Mouse (Mus musculus) forebrain, embryonic 16.5 days (tissue): ENCODE data around the gene Card9. TPM values are rescaled to one million over a fixed set of nuclear protein-coding genes. Genes with fewer than 3 reads are reported as not detected.

Experiments used
- ATAC-seq: fragments of 200-750 bp; cut with Nextera tagmentation; 2 replicates; pipeline ENCODE4 v1.8.0; 2017; ENCODE audit warnings: mild to moderate bottlenecking, moderate library complexity
- H3K27ac ChIP-seq: fragments of 300-500 bp; sonication (generic); 2 replicates; pipeline ENCODE4 v1.5.1; 2014; ENCODE audit warnings: low read length, control low read depth
- H3K27me3 ChIP-seq: fragments of 300-500 bp; sonication (generic); replicated peaks from 2 replicates; pipeline ENCODE4 v1.6.1; 2014; ENCODE audit warnings: low read length; ENCODE audit not compliant: control insufficient read depth, insufficient read depth
- H3K36me3 ChIP-seq: fragments of 300-500 bp; sonication (generic); 2 replicates; pipeline ENCODE4 v1.6.1; 2014; ENCODE audit not compliant: control insufficient read depth, insufficient read depth
- H3K4me1 ChIP-seq: fragments of 300-500 bp; sonication (generic); replicated peaks from 2 replicates; pipeline ENCODE4 v1.6.1; 2014; ENCODE audit warnings: low read length; ENCODE audit not compliant: control insufficient read depth, insufficient read depth
- H3K4me2 ChIP-seq: fragments of 300-500 bp; sonication (generic); 2 replicates; pipeline ENCODE4 v1.6.1; 2014; ENCODE audit warnings: mild to moderate bottlenecking, low read length, control low read depth
- H3K4me3 ChIP-seq: fragments of 300-500 bp; sonication (generic); replicated peaks from 2 replicates; pipeline ENCODE4 v1.5.1; 2014; ENCODE audit warnings: mild to moderate bottlenecking, low read length, control low read depth
- H3K9ac ChIP-seq: fragments of 300-500 bp; sonication (generic); replicated peaks from 2 replicates; pipeline ENCODE4 v1.6.1; 2014; ENCODE audit warnings: low read depth, low read length, control low read depth
- H3K9me3 ChIP-seq: fragments of 300-500 bp; sonication (generic); 2 replicates; pipeline ENCODE4 v1.6.1; 2016; ENCODE audit warnings: low read length; ENCODE audit not compliant: control insufficient read depth
- WGBS: fragments of 180-500 bp; shearing (Covaris S2); extraction: QIAGEN DNeasy Blood & Tissue Kit; methylation state at CpG from one replicate; pipeline ENCODE4 v1.1.7; 2014; 5-methylcytosine and 5-hydroxymethylcytosine counted together
- polyA plus RNA-seq: library from polyadenylated mRNA; unstranded; fragments of >200 nt; fragmentation: Nextera tagmentation; extraction: Ambion mirVana; gene quantifications from 2 replicates; pipeline ENCODE4 v1.2.1, GENCODE M21; 2015

Card9 gene
- polyA plus RNA-seq, 1 experiment from 2014 or later: 2.2 TPM

DNA sequence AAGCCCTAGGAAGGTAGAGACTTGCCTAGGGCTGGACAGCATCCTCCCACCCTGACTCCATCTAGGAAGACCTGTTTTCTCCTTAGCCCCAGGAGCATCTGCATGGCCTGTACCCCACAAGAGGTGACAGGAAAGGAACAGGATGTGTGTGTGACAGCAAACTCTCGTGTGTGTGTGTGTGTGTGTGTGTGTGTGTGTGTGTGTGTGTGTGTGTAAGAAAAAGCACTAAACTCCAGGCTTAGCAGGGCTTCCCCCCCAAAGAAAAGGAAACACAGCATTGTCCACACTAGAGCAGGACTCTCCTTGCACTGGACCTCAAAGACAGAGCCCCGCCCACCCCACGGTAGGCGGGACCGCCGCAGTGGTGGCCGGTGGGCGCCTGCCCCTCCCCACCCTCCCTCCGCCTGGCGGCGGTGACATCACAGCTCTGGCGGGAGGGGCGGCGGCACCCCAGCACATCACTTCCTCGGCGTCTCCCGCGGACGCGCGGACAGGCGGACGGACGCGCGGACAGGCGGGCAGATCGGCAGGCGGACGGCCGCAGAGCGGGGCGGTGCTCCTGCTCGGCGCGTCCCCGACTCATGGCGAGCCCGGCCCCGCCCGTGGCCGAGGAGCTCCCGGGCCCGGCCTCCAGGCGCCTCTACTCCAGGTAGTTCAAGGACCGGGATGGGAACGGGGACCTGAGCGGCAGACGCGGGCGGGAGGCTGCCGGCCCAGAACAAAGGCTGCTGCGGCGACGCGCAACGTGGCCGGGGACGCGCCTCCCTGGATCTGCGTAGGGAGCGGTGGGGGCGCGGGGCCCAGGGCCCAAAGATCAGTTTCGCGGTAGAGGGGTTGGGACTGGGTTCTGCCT, 45.4 kb downstream of the Card9 start, which contains the start of gene Gpsm1:
Gene Gpsm1, plus strand, starts transcription at position 444 of the 853 bp plus-strand sequence.
- H3K27ac ChIP-seq: peak within 1 kb of the TSS; percentile 97
- no peaks in the 10 kb centered on the region for H3K27me3 ChIP-seq
- peak; percentile 77 for ATAC-seq
- H3K9ac ChIP-seq: peak within 1 kb of the TSS; percentile 99
- peak within 1 kb of the TSS; percentile 86 for H3K4me3 ChIP-seq
- H3K36me3 ChIP-seq: no peaks in the 10 kb centered on the region
- peaks cover 46% of the 10 kb centered on the region for H3K4me1 ChIP-seq
- peak within 1 kb of the TSS; percentile 98 for H3K4me2 ChIP-seq
- under 1% methylated on average over 66 of the region's 66 CpGs for WGBS
- no peaks in the 10 kb centered on the region for H3K9me3 ChIP-seq

DNA sequence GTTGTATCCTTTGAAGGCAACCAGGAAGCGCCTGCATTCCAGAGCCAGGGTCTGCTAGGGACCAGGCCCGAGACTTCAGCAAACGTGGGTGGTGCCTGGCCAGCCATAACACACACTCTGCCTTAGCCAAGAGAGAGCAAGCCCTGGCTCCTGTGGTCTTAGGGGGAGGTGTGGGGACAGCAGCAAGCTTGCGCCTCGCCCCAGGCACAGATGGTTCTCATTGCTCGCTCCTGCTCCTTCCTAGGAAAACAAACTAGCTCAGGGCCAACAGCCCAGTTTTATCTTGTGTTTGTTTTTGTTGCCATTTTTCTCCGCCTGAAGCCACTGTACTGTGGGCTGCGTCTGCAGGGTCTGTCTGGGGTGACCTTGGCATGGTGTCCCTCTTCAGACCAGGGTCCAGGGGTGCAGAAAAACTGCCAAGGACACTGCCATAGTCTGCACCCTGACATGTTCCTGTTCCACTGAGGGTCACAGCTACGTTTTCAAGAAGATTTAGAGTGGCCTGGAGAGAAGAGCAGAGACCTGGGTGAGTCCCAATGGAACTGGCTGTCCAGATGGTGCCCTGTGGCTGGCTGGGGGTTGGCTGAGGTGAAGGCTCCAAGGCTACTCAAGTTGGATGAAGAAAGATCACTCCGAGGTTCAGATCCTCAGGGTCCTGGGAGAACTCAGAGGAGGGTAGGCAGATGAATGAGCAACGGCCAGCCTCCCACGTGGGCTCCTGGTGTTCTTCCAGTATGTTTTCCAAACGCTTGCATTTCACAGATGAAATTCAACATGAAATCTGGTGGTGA, 46.2 kb downstream of the Card9 start:
- Histone ChIP-seq H3K4me3 (peak overlapping the region; percentile 86), H3K36me3 (no peaks in the 10 kb centered on the region), H3K4me2 (peak overlapping the region; percentile 98), H3K27ac (peak overlapping the region; percentile 97), H3K27me3 (no peaks in the 10 kb centered on the region), H3K9me3 (no peaks in the 10 kb centered on the region), H3K9ac (peak overlapping the region; percentile 99), H3K4me1 (peaks cover 44% of the 10 kb centered on the region)
- WGBS: 62% methylated on average over 13 of the region's 13 CpGs
- ATAC-seq: no peak

DNA sequence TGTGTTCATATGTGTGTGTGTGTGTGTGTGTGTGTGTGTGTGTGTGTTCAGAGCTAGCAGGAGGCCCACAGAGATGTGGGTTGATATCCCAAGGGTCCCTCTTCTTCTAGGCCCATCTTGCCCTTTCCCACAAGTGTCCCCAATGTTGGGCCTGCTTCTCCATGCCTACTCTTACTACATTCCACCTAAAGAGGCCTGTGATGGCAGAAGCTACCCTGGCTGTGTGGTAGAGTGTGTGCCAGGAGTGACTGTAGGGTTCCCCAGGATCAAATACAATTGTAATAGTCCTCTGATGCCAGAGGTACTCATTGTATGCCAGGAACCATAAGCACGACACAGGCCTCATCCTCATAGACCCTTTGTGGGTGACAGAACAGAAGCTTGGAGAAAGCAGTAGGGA, 47.3 kb downstream of the Card9 start:
- no peak overlapping the region for H3K4me3 ChIP-seq
- H3K9ac ChIP-seq: no peak overlapping the region
- no peaks in the 10 kb centered on the region for H3K9me3 ChIP-seq
- no peak overlapping the region for H3K27ac ChIP-seq
- H3K4me2 ChIP-seq: no peak overlapping the region
- no peak for ATAC-seq
- WGBS: 83% methylated on average over 1 of the region's 1 CpGs
- H3K27me3 ChIP-seq: no peaks in the 10 kb centered on the region
- H3K36me3 ChIP-seq: no peaks in the 10 kb centered on the region
- H3K4me1 ChIP-seq: peaks cover 35% of the 10 kb centered on the region

DNA sequence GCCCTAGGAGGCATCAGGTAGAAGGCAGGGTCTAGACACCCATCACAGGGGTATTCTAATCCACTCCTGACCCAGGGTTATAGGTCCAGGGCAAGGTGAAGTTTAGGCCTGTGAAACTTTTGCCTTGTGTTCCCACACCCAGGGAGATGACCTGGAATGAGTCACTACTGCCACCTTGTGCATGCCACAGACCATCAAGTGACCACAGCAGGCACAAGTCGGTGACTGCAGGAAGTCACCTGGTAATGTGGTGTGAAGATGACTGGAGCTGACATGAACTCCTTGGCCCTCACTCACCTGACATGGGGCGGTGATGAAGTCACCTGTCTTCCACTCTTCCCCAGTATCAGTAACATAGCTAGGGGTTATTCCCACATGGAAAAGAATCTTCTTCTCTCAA, 47.9 kb downstream of the Card9 start:
- no peak for ATAC-seq
- Histone ChIP-seq H3K9ac (no peak overlapping the region), H3K36me3 (no peaks in the 10 kb centered on the region), H3K4me3 (no peak overlapping the region), H3K9me3 (no peaks in the 10 kb centered on the region), H3K27ac (no peak overlapping the region), H3K27me3 (no peaks in the 10 kb centered on the region), H3K4me2 (no peak overlapping the region), H3K4me1 (peaks cover 30% of the 10 kb centered on the region)
- 68% methylated on average over 2 of the region's 2 CpGs for WGBS

DNA sequence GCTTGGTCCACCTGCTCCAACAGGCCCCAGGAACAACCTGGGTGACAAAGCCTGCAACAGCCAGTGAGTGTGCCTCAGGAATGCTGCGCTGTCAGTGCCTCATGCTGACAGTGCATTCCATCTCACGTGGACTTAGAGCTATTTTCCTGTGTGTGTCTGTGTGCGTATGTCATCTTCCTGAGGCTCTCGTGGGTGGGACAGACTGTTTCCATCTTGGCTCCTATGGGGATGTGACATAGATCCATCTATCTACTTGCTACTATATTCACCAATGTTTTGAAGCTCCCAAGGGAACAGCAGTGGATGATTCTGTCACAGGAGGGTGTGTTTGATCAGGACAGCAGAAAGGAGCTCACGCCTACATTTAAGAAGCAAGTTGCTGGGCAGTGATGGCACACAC, 48.8 kb downstream of the Card9 start:
- Histone ChIP-seq H3K27me3 (no peaks in the 10 kb centered on the region), H3K9me3 (no peaks in the 10 kb centered on the region), H3K36me3 (no peaks in the 10 kb centered on the region), H3K4me2 (no peak overlapping the region), H3K27ac (no peak overlapping the region), H3K9ac (no peak overlapping the region), H3K4me1 (peaks cover 21% of the 10 kb centered on the region), H3K4me3 (no peak overlapping the region)
- no peak for ATAC-seq
- 76% methylated on average over 5 of the region's 5 CpGs for WGBS

DNA sequence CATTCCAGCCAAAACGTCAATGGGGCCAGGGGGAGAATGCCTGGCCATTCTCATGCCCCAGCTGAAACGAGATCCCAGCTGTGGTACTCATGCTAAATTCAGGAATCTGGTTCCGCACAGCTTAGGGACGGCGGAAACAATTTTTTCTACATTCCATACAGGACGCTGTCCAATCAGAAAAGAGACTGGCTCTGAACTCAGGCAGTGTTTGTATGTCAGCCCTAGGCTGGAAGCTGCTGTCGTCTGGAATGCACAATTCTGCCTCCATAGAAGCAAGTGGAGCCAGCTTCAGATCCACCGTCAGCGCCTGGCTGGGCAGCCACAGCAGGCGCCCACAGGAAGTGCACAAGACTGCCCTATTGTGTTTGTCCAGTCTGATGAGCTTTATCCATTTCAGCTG, 51.0 kb downstream of the Card9 start:
- ATAC-seq: peak; percentile 69; the same call in 1 of the 2 replicates
- Histone ChIP-seq H3K27ac (peak overlapping the region; percentile 27; the same call in 1 of the 2 replicates), H3K4me1 (peaks cover 10% of the 10 kb centered on the region)

DNA sequence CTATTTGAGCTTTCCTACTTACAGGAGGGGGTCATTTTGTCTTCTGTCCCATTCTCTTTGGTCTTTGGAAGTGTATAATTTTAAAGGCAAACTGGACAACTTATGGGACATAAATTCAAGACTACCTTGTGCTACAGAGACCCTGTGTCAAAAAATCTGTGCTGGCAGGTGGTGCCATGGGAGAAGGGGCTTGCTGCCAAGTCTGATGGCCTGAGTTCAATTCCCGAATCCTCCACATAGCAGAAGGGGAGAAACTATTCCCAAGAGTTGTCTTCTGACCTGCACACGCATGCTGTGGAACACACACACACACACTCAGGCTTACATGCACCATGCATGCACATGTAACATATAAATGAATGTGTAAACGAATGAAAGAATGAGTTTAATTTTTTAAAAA, 54.0 kb downstream of the Card9 start:
- Histone ChIP-seq H3K4me1 (peaks cover 6% of the 10 kb centered on the region; the same call in 1 of the 2 replicates), H3K4me3 (no peak overlapping the region), H3K36me3 (no peaks in the 10 kb centered on the region), H3K4me2 (no peak overlapping the region), H3K9me3 (no peaks in the 10 kb centered on the region), H3K27me3 (no peaks in the 10 kb centered on the region), H3K9ac (no peak overlapping the region), H3K27ac (no peak overlapping the region)
- 91% methylated on average over 3 of the region's 3 CpGs for WGBS
- ATAC-seq: no peak

More for the DNA sequence above, 51.0 kb downstream of the Card9 start:
- no peak overlapping the region for H3K4me3 ChIP-seq
- 19% methylated on average over 10 of the region's 10 CpGs for WGBS
- no peaks in the 10 kb centered on the region for H3K36me3 ChIP-seq
- H3K4me2 ChIP-seq: no peak overlapping the region
- no peaks in the 10 kb centered on the region for H3K27me3 ChIP-seq
- no peaks in the 10 kb centered on the region for H3K9me3 ChIP-seq
- H3K9ac ChIP-seq: peak overlapping the region; percentile 11; the same call in 1 of the 2 replicates

DNA sequence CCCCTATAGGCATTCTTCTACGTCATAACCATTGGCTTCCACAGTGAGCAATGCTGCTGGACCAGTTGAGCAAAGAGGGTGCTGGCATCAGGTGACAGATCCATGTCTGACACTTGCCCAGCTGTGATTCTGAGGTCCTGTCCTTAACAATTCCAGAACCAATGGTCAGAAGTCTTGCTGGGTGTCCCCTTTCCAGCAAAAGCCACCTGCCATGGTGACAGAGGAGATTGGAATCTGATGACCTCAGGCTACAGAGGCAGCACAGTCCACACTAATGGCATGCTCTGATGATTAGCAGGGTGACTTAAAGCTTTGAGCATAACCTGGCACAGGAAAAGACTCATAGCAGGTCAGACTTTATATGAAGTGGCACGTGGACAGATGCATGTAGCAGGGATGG, 55.2 kb downstream of the Card9 start:
- H3K4me3 ChIP-seq: no peak overlapping the region
- no peak overlapping the region for H3K4me2 ChIP-seq
- no peak overlapping the region for H3K27ac ChIP-seq
- no peaks in the 10 kb centered on the region for H3K36me3 ChIP-seq
- H3K9me3 ChIP-seq: no peaks in the 10 kb centered on the region
- 76% methylated on average over 2 of the region's 2 CpGs for whole genome bisulfite sequencing
- ATAC-seq: no peak
- no peaks in the 10 kb centered on the region for H3K27me3 ChIP-seq
- H3K4me1 ChIP-seq: peaks cover 8% of the 10 kb centered on the region
- H3K9ac ChIP-seq: no peak overlapping the region

DNA sequence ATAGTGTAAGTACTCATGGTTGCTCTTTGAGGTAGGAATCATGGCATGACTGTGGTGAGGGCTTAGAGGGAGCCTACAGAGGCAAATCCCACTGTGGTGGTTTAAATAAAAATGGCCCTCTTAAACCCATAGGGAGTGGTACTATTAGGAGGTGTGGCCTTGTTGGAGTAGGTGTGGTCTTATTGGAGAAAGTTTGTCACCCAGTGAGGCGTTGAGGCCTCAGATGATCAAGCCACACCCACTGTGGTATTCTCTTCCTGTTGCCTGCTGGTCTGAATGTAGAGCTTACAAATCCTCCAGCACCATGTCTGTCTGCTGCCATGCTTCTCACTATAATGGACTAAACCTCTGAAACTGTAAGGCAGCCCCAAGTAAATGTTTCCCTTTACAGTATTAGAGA, 56.0 kb downstream of the Card9 start:
- no peak for ATAC-seq
- H3K9ac ChIP-seq: no peak overlapping the region
- 67% methylated on average over 1 of the region's 1 CpGs for WGBS
- H3K36me3 ChIP-seq: no peaks in the 10 kb centered on the region
- H3K27me3 ChIP-seq: no peaks in the 10 kb centered on the region
- H3K4me2 ChIP-seq: no peak overlapping the region
- peaks cover 14% of the 10 kb centered on the region for H3K4me1 ChIP-seq
- no peak overlapping the region for H3K27ac ChIP-seq
- H3K4me3 ChIP-seq: no peak overlapping the region
- H3K9me3 ChIP-seq: no peaks in the 10 kb centered on the region
